Mouse (Mus musculus): ENCODE measurements around the gene Cnnm2.

DNA sequence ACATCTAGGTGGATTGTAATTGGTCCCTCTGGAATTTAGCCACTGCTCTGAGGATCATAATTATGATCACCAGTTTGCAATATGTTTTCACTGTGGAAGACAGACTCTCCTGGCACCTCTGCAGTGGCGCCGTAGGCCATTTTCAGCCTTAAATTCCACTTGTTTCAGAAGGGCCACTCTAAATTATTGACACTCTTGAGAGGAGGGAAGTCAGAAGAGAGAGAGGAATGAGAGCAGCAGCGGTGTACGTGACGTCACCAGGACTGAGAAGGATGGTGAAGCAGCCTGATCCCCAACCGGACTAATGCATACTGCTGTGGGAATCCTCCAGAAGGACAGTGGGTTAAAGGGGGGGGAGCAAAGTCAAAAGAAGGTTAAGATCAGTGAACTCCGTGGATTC lies 40.1 kb downstream of the Cnnm2 start:
- TF ChIP-seq CTCF (IDR thresholded peaks at IDR 0.05; ENCODE audit: low read depth) (no peak), EP300 (optimal IDR thresholded peaks at IDR 0.05) (no peak)

Measured in stomach, postnatal 0 days (tissue).